Mouse (Mus musculus): ENCODE data around the gene Map3k21.

- TF ChIP-seq TAL1 (IDR thresholded peaks at IDR 0.05; ENCODE audit: low read length) (no peak), GATA1 (IDR thresholded peaks at IDR 0.05; ENCODE audit: low read length) (no peak)
Measured at GRCm38 (mm10) chr8:125986999-125987589, 76.8 kb downstream of the Map3k21 start.

Measured in erythroblast, embryonic 14.5 days (primary cell).